In genomic region chr14:51240899-51241298, GRCm38 (mm10) we compare ENCODE assay signal across 9 mouse cellular contexts. TPM values are rescaled to one million over a fixed set of nuclear protein-coding genes. Genes with fewer than 3 reads are reported as not detected.
DNase-seq lines count a peak whose midpoint lies in the region; ATAC-seq lines count a peak whose summit lies in the region.
"Had no signal": no experiment of that assay in that cellular context is flagged by ENCODE, and none has a peak within 500 bp of the region (broad histone marks: within the 10 kb centered on the region; RNA-seq: fewer than 3 reads in every experiment).

No protein-coding gene starts in this region.

- ATAC-seq in megakaryocyte, adult 5-6 weeks (ENCODE audit: poor library complexity, severe bottlenecking), result peak; percentile 53

- peak; percentile 55 for DNase-seq in gastrocnemius, adult 18-20 months (ENCODE audit: low spot score)
- DNase-seq in gastrocnemius, postnatal 25 days, result no peak
- peak; percentile 20 for DNase-seq in 3134 (ENCODE audit: extremely low read depth, insufficient read length, low spot score)
- DNase-seq in adrenal gland, adult (ENCODE audit: inconsistent age in 2 of 2, low spot score in 1 of 2), result peak; percentile 40 to 83
- peak; percentile 5 for DNase-seq in fibroblast of lung, adult 2 months (ENCODE audit: low read depth)
- DNase-seq in layer of hippocampus, adult 11-12 months (ENCODE audit: low spot score), result peak; percentile 66
- DNase-seq in ovary, adult 18-20 months (ENCODE audit: low spot score), result no peak

RNA-seq across cellular contexts. Expression of gene Rnase2a, which starts 15.0 kb away (rescaled TPM):
- total RNA-seq in gastrocnemius, adult 18-20 months (2021), result 1 to 10 TPM; 3.2 to 3.4 TPM
- 1 to 10 TPM in 1 of 2 experiments, under 1 TPM in 1; 0.43 to 4.2 TPM for total RNA-seq in gastrocnemius, postnatal 25 days (2021)
- 5.9 and 6.8 TPM in 2 replicates for total RNA-seq in megakaryocyte, adult 5-6 weeks (2015)
- 5.3 and 9.2 TPM in 2 replicates for total RNA-seq in megakaryocyte, adult 5-6 weeks (2017)
- total RNA-seq: adrenal gland, postnatal 4 days had no signal

RNA-seq across cellular contexts. Expression of gene Ear14, which starts 37.7 kb away (rescaled TPM):
- total RNA-seq in gastrocnemius, adult 18-20 months (2021), result not detected
- total RNA-seq in gastrocnemius, postnatal 25 days (2021), result not detected
- total RNA-seq in megakaryocyte, adult 5-6 weeks (2015), result not detected in 2 replicates
- not detected in 2 replicates for total RNA-seq in megakaryocyte, adult 5-6 weeks (2017)
- total RNA-seq: adrenal gland, postnatal 4 days had no signal

RNA-seq across cellular contexts. Expression of gene Ang2, which starts 42.0 kb away (rescaled TPM):
- total RNA-seq in gastrocnemius, adult 18-20 months (2021), result not detected
- not detected for total RNA-seq in gastrocnemius, postnatal 25 days (2021)
- total RNA-seq in megakaryocyte, adult 5-6 weeks (2015), result not detected in 2 replicates
- total RNA-seq in megakaryocyte, adult 5-6 weeks (2017), result not detected in 2 replicates
- total RNA-seq: adrenal gland, postnatal 4 days had no signal

Comparison
In these comparisons a context has a peak if more than half of its experiments do, and no peak if none do; other contexts are left out.
1. DNase-seq: peak in gastrocnemius, adult 18-20 months (single experiment), 3134 (single experiment), adrenal gland, adult (2 of 2), fibroblast of lung, adult 2 months (single experiment) and layer of hippocampus, adult 11-12 months (single experiment); none in gastrocnemius, postnatal 25 days (single experiment) and ovary, adult 18-20 months (single experiment).